8 mouse cellular contexts compared by ENCODE assay signal in the genomic region with DNA sequence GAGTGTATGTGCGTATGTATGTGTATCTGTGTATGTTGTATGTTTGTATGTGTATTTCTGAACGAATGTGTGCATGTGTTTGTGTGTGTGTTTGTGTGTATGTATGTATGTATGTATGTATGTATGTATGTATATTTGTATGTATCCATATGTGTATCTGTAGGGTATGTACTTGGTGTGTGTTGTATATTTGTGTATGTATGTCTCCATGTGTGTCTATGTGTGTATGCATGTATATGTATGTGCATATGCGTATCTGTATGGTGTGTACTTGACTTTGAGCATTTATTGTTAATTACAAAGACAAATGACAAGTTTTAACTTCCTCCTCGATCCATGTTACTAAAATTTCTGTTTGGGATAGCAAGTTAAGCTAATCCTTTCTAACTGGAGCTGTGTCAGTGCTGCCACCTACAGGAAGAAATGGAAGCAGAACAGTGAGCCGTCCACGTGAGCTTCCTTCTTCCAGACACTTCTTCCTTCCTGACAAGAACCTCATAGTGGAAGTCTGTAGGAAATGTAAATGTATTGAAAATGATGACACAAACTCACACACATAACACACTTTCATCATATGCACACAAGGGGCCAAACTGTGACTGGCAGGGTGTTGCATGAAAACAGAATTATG.
A peak's percentile ranks its signal among the peaks of the same experiment; 100 is the strongest.
DNase-seq lines count a peak whose midpoint lies in the region.

No protein-coding gene starts in this region.

- DNase-seq in urinary bladder, postnatal 25 days (ENCODE audit: low spot score): peak; percentile 36
- DNase-seq in urinary bladder, adult 2 months (ENCODE audit: low spot score): no peak
- peak; percentile 73 to 77 for DNase-seq in cerebellum, postnatal 10 days
- DNase-seq in frontal cortex, postnatal 36 days (ENCODE audit: low spot score in 2 of 2): peak; percentile 46 to 75
- DNase-seq in kidney, postnatal 4 days: peak; percentile 68 to 70
- DNase-seq in lung, postnatal 10 days: peak; percentile 59
- peak; percentile 9 for DNase-seq in retina, postnatal 7 days (ENCODE audit: low read depth, low spot score)
- DNase-seq in spleen, postnatal 14 days (ENCODE audit: low spot score in 2 of 2): no peak

Comparison
In these comparisons a context has a peak if more than half of its experiments do, and no peak if none do; other contexts are left out.
1. DNase-seq: peak in urinary bladder, postnatal 25 days (single experiment), cerebellum, postnatal 10 days (2 of 2), frontal cortex, postnatal 36 days (2 of 2), kidney, postnatal 4 days (2 of 2), lung, postnatal 10 days (single experiment) and retina, postnatal 7 days (single experiment); none in urinary bladder, adult 2 months (single experiment) and spleen, postnatal 14 days (0 of 2).